Mouse (Mus musculus): ENCODE measurements around the gene Gfi1b.

The Gfi1b gene

GRCm38 (mm10) chr2:28621664-28622171 lies at the start of gene Gfi1b:
TSS of gene Gfi1b (minus strand) at chr2:28621982.
- in situ Hi-C loops (cut with MboI): no loop called here

DNA sequence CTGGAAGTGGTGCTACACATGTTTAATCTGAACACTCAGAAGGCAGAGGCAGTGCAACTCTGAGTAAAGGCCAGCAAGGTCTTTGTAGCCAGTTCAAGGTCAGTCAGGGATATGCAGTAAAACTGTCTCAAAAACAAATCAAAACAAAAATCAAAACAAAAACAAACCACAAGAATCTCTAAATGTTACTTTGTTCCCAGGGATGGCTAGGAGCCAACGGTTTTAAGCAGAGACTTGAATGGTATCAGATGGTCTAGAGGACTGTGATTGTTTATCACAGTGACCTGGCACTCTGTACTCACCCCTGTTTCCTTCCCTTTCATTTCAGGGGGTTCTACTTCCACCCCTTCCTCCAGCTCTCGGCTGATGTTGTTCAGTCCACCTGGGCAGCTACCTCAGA lies 49.7 kb upstream of the Gfi1b start:
- in situ Hi-C loops (cut with MboI): no loop called here

DNA sequence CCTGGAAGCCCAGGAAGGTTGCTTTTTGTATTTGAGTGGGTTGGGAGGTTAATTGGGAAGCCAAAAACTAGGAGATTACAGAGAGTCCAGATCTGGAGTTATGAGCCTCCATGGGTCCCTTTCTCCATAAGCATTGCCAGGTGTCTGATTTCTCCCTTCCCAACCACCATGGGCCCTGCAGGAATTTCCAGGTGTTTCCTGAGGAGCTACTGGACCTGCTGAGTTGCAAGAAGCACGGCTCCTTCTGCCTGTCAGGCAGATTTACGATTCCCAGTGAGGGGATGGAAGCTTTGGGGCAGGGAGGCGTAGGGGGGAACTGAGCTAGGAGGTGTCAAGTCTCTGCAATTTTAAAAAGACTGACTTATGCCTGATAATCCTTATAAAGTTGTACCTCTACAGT lies 44.0 kb upstream of the Gfi1b start:
- in situ Hi-C loops (cut with MboI): no loop called here

DNA sequence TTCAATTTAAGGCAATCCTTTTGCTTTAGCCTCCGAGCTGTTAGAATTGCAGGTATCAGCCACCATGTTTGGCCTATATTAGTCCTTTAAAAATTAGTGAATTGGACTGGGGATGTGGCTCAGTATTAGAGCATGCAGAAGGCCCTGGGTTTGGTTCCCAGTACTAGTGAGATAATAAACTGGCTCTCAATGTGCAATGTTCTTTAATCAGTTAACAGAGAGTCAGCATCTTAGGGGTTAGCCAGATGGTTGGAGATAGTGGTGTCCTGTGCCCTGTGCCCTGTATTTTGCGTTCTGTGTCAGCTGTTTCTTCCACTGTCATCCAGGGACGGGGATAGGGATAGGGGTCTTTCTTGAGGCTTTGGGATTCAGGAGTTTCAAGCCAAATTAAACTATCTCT lies 41.1 kb upstream of the Gfi1b start:
- in situ Hi-C loops (cut with MboI): no loop called here

DNA sequence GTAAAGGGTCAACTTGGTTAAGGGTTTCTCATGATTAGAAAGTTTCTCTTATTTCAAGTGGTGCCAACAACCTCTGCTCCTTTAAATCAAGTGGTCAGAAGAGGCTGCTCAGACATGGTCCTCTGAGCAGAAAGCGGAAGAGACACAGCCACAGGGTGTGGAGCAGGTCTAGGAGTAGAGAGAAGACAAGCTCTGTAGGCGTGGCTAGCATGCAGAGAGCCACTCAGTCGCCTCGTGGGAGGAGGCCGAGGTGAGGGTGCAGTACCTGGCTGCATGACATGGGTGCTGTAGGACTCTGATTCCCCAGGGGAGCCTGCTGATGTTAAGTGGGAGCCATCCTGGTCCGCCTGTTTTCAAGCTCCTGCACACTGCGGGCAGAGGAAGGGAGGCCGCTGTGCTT lies 34.4 kb upstream of the Gfi1b start:
- in situ Hi-C loops (cut with MboI): no loop called here

DNA sequence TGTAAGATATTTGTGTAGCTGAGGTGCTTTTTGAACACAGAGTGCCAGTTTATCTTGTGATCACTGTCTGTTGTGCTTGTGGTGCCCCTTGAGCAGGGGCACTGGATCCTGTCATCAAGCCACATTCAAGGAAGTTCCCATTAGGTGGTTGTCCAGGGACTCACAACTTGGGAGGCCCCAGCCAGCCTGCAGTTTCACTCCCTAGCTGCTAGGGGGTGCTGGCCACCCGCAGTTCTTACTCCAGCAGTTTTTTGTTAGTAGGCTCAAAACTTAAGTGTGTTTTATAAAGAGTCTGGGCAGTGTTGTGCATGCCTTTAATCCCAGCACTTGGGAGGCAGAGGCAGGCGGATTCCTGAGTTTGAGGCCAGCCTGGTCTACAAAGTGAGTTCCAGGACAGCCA lies 32.5 kb upstream of the Gfi1b start:
- in situ Hi-C loops (cut with MboI): no loop called here

- in situ Hi-C loops (cut with MboI): no loop called here
These were observed 31.6 kb upstream of the Gfi1b start for GRCm38 (mm10) chr2:28653351-28653750.

DNA sequence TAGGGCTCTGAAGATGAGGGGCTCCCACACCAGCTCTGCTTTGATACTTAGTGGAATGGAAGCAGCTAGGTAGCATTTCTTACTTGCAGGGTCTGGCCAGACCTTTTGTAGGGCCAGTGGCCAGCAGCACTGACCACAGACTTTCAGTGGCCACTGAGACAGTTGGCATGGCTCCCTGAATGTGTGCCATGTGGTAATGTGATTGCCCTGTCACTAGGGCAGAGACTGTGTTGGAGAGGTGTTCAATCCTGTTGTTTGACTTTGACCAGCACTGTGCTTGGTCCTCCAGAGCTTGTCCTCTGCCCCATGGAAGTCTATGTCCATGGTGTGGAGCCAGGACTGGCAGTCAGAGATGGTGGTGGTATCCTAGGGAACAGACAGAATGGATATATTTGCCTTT lies 28.7 kb upstream of the Gfi1b start:
- in situ Hi-C loops (cut with MboI): no loop called here

GRCm38 (mm10) chr2:28643081-28643480 lies 21.3 kb upstream of the Gfi1b start:
- in situ Hi-C loops (cut with MboI): no loop called here

GRCm38 (mm10) chr2:28641435-28641941 lies 19.7 kb upstream of the Gfi1b start:
- in situ Hi-C loops (cut with MboI): no loop called here

- in situ Hi-C loops (cut with MboI): no loop called here
These were observed 19.0 kb upstream of the Gfi1b start, which contains the start of gene Tsc1 for GRCm38 (mm10) chr2:28640461-28641424. TSS of gene Tsc1 (plus strand) at chr2:28641228.

DNA sequence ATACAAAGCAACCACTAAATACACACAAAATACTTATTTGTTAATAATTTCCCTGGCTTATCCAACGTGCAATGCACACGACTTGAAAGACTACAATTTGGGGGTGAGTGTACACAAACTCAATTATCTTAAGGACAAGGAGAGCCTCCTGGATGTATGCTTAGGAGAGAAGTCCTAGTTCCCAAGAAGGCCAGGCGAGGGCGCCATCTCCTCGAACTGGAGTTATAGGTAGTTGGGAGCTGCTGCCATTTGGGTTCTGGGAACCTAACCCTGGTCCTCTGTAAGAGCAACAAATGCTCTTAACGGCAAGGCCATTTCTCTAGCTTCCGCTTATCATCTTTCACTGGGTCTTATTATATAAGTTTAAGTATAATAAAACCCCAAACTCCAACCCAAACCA lies 18.0 kb upstream of the Gfi1b start:
- in situ Hi-C loops (cut with MboI): no loop called here

GRCm38 (mm10) chr2:28638886-28639285 lies 17.1 kb upstream of the Gfi1b start:
- in situ Hi-C loops (cut with MboI): no loop called here

GRCm38 (mm10) chr2:28638352-28638751 lies 16.6 kb upstream of the Gfi1b start:
- in situ Hi-C loops (cut with MboI): no loop called here

- in situ Hi-C loops (cut with MboI): no loop called here
These were observed 15.5 kb upstream of the Gfi1b start for GRCm38 (mm10) chr2:28637106-28637845.

- in situ Hi-C loops (cut with MboI): no loop called here
These were observed 13.4 kb upstream of the Gfi1b start for GRCm38 (mm10) chr2:28635199-28635598.

DNA sequence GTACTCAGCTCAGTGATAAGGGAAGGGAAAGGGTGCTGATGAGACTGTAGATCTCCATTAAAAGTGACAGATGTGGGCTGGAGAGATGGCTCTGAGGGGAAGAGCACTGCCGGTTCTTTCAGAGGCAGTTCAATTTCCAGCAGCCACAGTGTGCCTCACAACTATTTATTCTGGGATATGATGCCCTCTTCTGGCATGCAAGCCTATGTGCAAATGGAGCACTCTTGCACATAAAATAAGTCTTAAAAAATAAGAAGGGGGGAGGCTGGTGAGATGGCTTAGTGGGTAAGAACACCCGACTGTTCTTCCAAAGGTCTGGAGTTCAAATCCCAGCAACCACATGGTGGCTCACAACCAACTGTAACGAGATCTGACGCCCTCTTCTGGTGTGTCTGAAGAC lies 11.4 kb upstream of the Gfi1b start:
- in situ Hi-C loops (cut with MboI): no loop called here

- in situ Hi-C loops (cut with MboI): no loop called here
These were observed 10.8 kb upstream of the Gfi1b start for GRCm38 (mm10) chr2:28632626-28633025.

DNA sequence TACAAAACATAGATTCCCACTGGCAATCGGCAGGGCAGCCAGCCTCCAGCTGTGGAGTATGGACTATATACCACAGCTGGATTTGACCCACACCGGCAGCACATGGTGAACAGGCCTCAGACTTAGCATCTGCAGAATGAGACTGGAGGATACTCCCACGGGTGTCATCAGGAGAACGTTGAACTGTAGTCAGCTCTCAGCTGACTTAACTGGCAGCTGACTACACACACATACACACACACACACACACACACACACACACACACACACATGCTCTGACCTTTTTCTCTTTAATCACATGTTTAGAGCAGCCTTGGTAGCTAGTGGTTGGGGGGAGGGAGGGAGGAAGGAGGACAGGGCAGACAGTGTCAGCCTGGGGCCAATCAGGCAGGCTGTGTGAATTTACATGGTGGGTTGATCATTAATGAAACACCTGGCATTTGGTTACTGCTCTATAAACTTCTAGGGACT lies 8.2 kb upstream of the Gfi1b start:
- in situ Hi-C loops (cut with MboI): no loop called here

- in situ Hi-C loops (cut with MboI): no loop called here
These were observed 6.3 kb upstream of the Gfi1b start for GRCm38 (mm10) chr2:28628053-28628452.

GRCm38 (mm10) chr2:28626038-28626437 lies 4.3 kb upstream of the Gfi1b start:
- in situ Hi-C loops (cut with MboI): no loop called here

- in situ Hi-C loops (cut with MboI): no loop called here
These were observed 3.1 kb upstream of the Gfi1b start for GRCm38 (mm10) chr2:28624870-28625269.
